Mouse (Mus musculus): ENCODE data around the gene Prdx2. TPM values are rescaled to one million over a fixed set of nuclear protein-coding genes. Genes with fewer than 3 reads are reported as not detected.
A peak's percentile ranks its signal among the peaks of the same experiment; 100 is the strongest.

The Prdx2 gene
- polyA plus RNA-seq, 1 experiment from 2014 or later = 1,658 TPM

GRCm38 (mm10) chr8:84982499-84983011 is 13.2 kb downstream of the Prdx2 start:
- WGBS = 57% methylated on average over 3 of the region's 3 CpGs
- peaks cover 64% of the 10 kb centered on the region for H3K4me1 ChIP-seq (replicated peaks)

GRCm38 (mm10) chr8:84984294-84985048 is 15.1 kb downstream of the Prdx2 start:
- no peak overlapping the region for H3K4me3 ChIP-seq (replicated peaks)
- H3K4me1 ChIP-seq (replicated peaks) = peaks cover 49% of the 10 kb centered on the region
- H3K36me3 ChIP-seq = no peaks in the 10 kb centered on the region
- ATAC-seq = no peak
- 13% methylated on average over 16 of the region's 16 CpGs for WGBS
- H3K4me2 ChIP-seq (replicated peaks) = peak overlapping the region; percentile 89
- peak overlapping the region; percentile 44; the same call in 1 of the 2 replicates for H3K27ac ChIP-seq
- H3K27me3 ChIP-seq = peaks cover 63% of the 10 kb centered on the region
- H3K9me3 ChIP-seq = no peaks in the 10 kb centered on the region
- H3K9ac ChIP-seq (replicated peaks) = peak overlapping the region; percentile 62

More at GRCm38 (mm10) chr8:84982499-84983011, 13.2 kb downstream of the Prdx2 start:
- H3K9me3 ChIP-seq = no peaks in the 10 kb centered on the region
- no peak overlapping the region for H3K27ac ChIP-seq
- no peak for ATAC-seq
- no peak overlapping the region for H3K4me3 ChIP-seq (replicated peaks)
- peaks cover 62% of the 10 kb centered on the region for H3K27me3 ChIP-seq
- no peak overlapping the region for H3K4me2 ChIP-seq (replicated peaks)
- H3K9ac ChIP-seq (replicated peaks) = no peak overlapping the region
- no peaks in the 10 kb centered on the region for H3K36me3 ChIP-seq

- Histone ChIP-seq H3K27ac (no peak overlapping the region), H3K4me1 (replicated peaks) (peaks cover 43% of the 10 kb centered on the region), H3K9ac (replicated peaks) (peak overlapping the region; percentile 62), H3K4me2 (replicated peaks) (peak overlapping the region; percentile 89), H3K36me3 (no peaks in the 10 kb centered on the region), H3K9me3 (no peaks in the 10 kb centered on the region), H3K4me3 (replicated peaks) (peak overlapping the region; percentile 46), H3K27me3 (peaks cover 61% of the 10 kb centered on the region)
- WGBS = under 1% methylated on average over 23 of the region's 23 CpGs
- ATAC-seq = no peak
Measured at GRCm38 (mm10) chr8:84985049-84985683, 15.8 kb downstream of the Prdx2 start.

- peak overlapping the region; percentile 10; the same call in 1 of the 2 replicates for H3K27ac ChIP-seq
Measured at GRCm38 (mm10) chr8:84985684-84986378, 16.4 kb downstream of the Prdx2 start.

GRCm38 (mm10) chr8:84986379-84986945 is 17.1 kb downstream of the Prdx2 start:
- H3K27ac ChIP-seq = peak overlapping the region; percentile 10; the same call in 1 of the 2 replicates
- peaks cover 38% of the 10 kb centered on the region for H3K4me1 ChIP-seq (replicated peaks)
- H3K4me2 ChIP-seq (replicated peaks) = peak overlapping the region; percentile 89
- ATAC-seq = no peak
- no peaks in the 10 kb centered on the region for H3K36me3 ChIP-seq
- peak overlapping the region; percentile 62; the same call in 1 of the 2 replicates for H3K9ac ChIP-seq (replicated peaks)
- peak overlapping the region; percentile 46 for H3K4me3 ChIP-seq (replicated peaks)
- WGBS = 44% methylated on average over 8 of the region's 8 CpGs
- H3K9me3 ChIP-seq = no peaks in the 10 kb centered on the region
- peaks cover 51% of the 10 kb centered on the region for H3K27me3 ChIP-seq

More at GRCm38 (mm10) chr8:84985684-84986378, 16.4 kb downstream of the Prdx2 start:
- WGBS = under 1% methylated on average over 53 of the region's 53 CpGs
- peak overlapping the region; percentile 46 for H3K4me3 ChIP-seq (replicated peaks)
- H3K4me2 ChIP-seq (replicated peaks) = peak overlapping the region; percentile 89
- no peaks in the 10 kb centered on the region for H3K36me3 ChIP-seq
- peaks cover 55% of the 10 kb centered on the region for H3K27me3 ChIP-seq
- H3K9ac ChIP-seq (replicated peaks) = peak overlapping the region; percentile 62
- H3K4me1 ChIP-seq (replicated peaks) = peaks cover 39% of the 10 kb centered on the region
- peak; percentile 19; the same call in 1 of the 2 replicates for ATAC-seq
- no peaks in the 10 kb centered on the region for H3K9me3 ChIP-seq

GRCm38 (mm10) chr8:84987388-84987787 is 18.0 kb downstream of the Prdx2 start:
- Histone ChIP-seq H3K4me3 (replicated peaks) (no peak overlapping the region), H3K36me3 (no peaks in the 10 kb centered on the region), H3K4me1 (replicated peaks) (peaks cover 32% of the 10 kb centered on the region), H3K9me3 (no peaks in the 10 kb centered on the region), H3K4me2 (replicated peaks) (no peak overlapping the region), H3K9ac (replicated peaks) (no peak overlapping the region), H3K27me3 (peaks cover 45% of the 10 kb centered on the region), H3K27ac (no peak overlapping the region)
- whole genome bisulfite sequencing = 81% methylated on average over 5 of the region's 5 CpGs
- ATAC-seq = no peak

- Histone ChIP-seq H3K9ac (replicated peaks) (no peak overlapping the region), H3K27ac (no peak overlapping the region), H3K4me3 (replicated peaks) (no peak overlapping the region), H3K9me3 (no peaks in the 10 kb centered on the region), H3K4me2 (replicated peaks) (no peak overlapping the region), H3K4me1 (replicated peaks) (peaks cover 32% of the 10 kb centered on the region), H3K36me3 (no peaks in the 10 kb centered on the region), H3K27me3 (peaks cover 41% of the 10 kb centered on the region)
- 60% methylated on average over 2 of the region's 2 CpGs for WGBS
- no peak for ATAC-seq
Measured at GRCm38 (mm10) chr8:84987903-84988302, 18.5 kb downstream of the Prdx2 start.

GRCm38 (mm10) chr8:84989311-84989731 is 19.9 kb downstream of the Prdx2 start:
- peaks cover 32% of the 10 kb centered on the region for H3K4me1 ChIP-seq (replicated peaks)
- H3K9ac ChIP-seq (replicated peaks) = peak overlapping the region; percentile 28; the same call in 1 of the 2 replicates
- no peaks in the 10 kb centered on the region for H3K9me3 ChIP-seq
- 12% methylated on average over 15 of the region's 15 CpGs for WGBS
- H3K4me2 ChIP-seq (replicated peaks) = peak overlapping the region; percentile 87
- no peak for ATAC-seq
- H3K27me3 ChIP-seq = peaks cover 37% of the 10 kb centered on the region
- H3K36me3 ChIP-seq = no peaks in the 10 kb centered on the region
- H3K27ac ChIP-seq = no peak overlapping the region
- H3K4me3 ChIP-seq (replicated peaks) = peak overlapping the region; percentile 59; the same call in 1 of the 2 replicates

- peak overlapping the region; percentile 61 for H3K9ac ChIP-seq (replicated peaks)
- H3K27me3 ChIP-seq = peaks cover 34% of the 10 kb centered on the region
- H3K27ac ChIP-seq = peak overlapping the region; percentile 74
- H3K4me2 ChIP-seq (replicated peaks) = peak overlapping the region; percentile 87
- WGBS = under 1% methylated on average over 15 of the region's 15 CpGs
- peaks cover 27% of the 10 kb centered on the region for H3K4me1 ChIP-seq (replicated peaks)
- peaks cover under 1% of the 10 kb centered on the region; the same call in 1 of the 2 replicates for H3K36me3 ChIP-seq
- ATAC-seq = peak; percentile 70
- peak overlapping the region; percentile 59 for H3K4me3 ChIP-seq (replicated peaks)
- H3K9me3 ChIP-seq = no peaks in the 10 kb centered on the region
Measured at GRCm38 (mm10) chr8:84989810-84990209, 20.4 kb downstream of the Prdx2 start.

- H3K27me3 ChIP-seq = peaks cover 37% of the 10 kb centered on the region
- WGBS = 0% methylated on average over 28 of the region's 28 CpGs
- peak within 1 kb of the TSS; percentile 59 for H3K4me3 ChIP-seq (replicated peaks)
- ATAC-seq = peak; percentile 93
- H3K4me2 ChIP-seq (replicated peaks) = peak within 1 kb of the TSS; percentile 87
- no peaks in the 10 kb centered on the region for H3K9me3 ChIP-seq
- peaks cover 6% of the 10 kb centered on the region; the same call in 1 of the 2 replicates for H3K36me3 ChIP-seq
- H3K9ac ChIP-seq (replicated peaks) = peak within 1 kb of the TSS; percentile 71
- peak within 1 kb of the TSS; percentile 74 for H3K27ac ChIP-seq
- peaks cover 22% of the 10 kb centered on the region for H3K4me1 ChIP-seq (replicated peaks)
Measured at GRCm38 (mm10) chr8:84990349-84990748, 21.0 kb downstream of the Prdx2 start, which contains the start of gene Hook2. Gene Hook2, plus strand, starts transcription at chr8:84990603.

- peak overlapping the region; percentile 71 for H3K9ac ChIP-seq (replicated peaks)
Measured at GRCm38 (mm10) chr8:84990836-84991235, 21.4 kb downstream of the Prdx2 start.

More at GRCm38 (mm10) chr8:84990836-84991235, 21.4 kb downstream of the Prdx2 start:
- peak overlapping the region; percentile 87 for H3K4me2 ChIP-seq (replicated peaks)
- 2% methylated on average over 15 of the region's 15 CpGs for WGBS
- peaks cover 6% of the 10 kb centered on the region; the same call in 1 of the 2 replicates for H3K36me3 ChIP-seq
- H3K4me3 ChIP-seq (replicated peaks) = peak overlapping the region; percentile 59
- H3K4me1 ChIP-seq (replicated peaks) = peaks cover 23% of the 10 kb centered on the region
- peaks cover 42% of the 10 kb centered on the region for H3K27me3 ChIP-seq
- ATAC-seq = peak; percentile 41
- H3K9me3 ChIP-seq = no peaks in the 10 kb centered on the region
- H3K27ac ChIP-seq = peak overlapping the region; percentile 74

Data from midbrain, embryonic 13.5 days (tissue).